Mouse (Mus musculus) hindbrain, embryonic 15.5 days (tissue): ENCODE measurements at regions not wholly inside any gene's neighbourhood (a gene's known extent, or its start where the extent isn't known, plus 50 kb on each side); places are given as distances from the start of the nearest gene placed in this dataset.
A peak's percentile ranks its signal among the peaks of the same experiment; 100 is the strongest.

Source experiments
- ATAC-seq: fragments of 200-750 bp; cut with Nextera tagmentation; 2 replicates; pipeline ENCODE4 v1.8.0; 2017; ENCODE audit warnings: low read depth, moderate number of reproducible peaks, moderate TSS enrichment; ENCODE audit not compliant: low FRiP score
- H3K27ac ChIP-seq: fragments of 300-500 bp; sonication (generic); replicated peaks from 2 replicates; pipeline ENCODE4 v1.5.1; 2015; ENCODE audit warnings: mild to moderate bottlenecking, inconsistent platforms
- H3K27me3 ChIP-seq: fragments of 300-500 bp; sonication (generic); 2 replicates; pipeline ENCODE4 v1.6.1; 2015; ENCODE audit warnings: control low read depth, inconsistent platforms
- H3K36me3 ChIP-seq: fragments of 300-500 bp; sonication (generic); 2 replicates; pipeline ENCODE4 v1.6.1; 2015; ENCODE audit warnings: control low read depth, inconsistent platforms
- H3K4me1 ChIP-seq: fragments of 300-500 bp; sonication (generic); replicated peaks from 2 replicates; pipeline ENCODE4 v1.6.1; 2015; ENCODE audit warnings: control low read depth, inconsistent platforms
- H3K4me2 ChIP-seq: fragments of 300-500 bp; sonication (generic); 2 replicates; pipeline ENCODE4 v1.6.1; 2015; ENCODE audit warnings: moderate library complexity, mild to moderate bottlenecking, inconsistent platforms
- H3K4me3 ChIP-seq: fragments of 300-500 bp; sonication (generic); 2 replicates; pipeline ENCODE4 v1.5.1; 2015; ENCODE audit warnings: mild to moderate bottlenecking, inconsistent platforms
- H3K9ac ChIP-seq: fragments of 300-500 bp; sonication (generic); 2 replicates; pipeline ENCODE4 v1.6.1; 2015; ENCODE audit warnings: inconsistent platforms
- H3K9me3 ChIP-seq: fragments of 300-500 bp; sonication (generic); 2 replicates; pipeline ENCODE4 v1.6.1; 2016; ENCODE audit warnings: control low read depth, inconsistent platforms
- whole genome bisulfite sequencing: fragments of 180-500 bp; shearing (Covaris S2); methylation state at CpG from one replicate; pipeline ENCODE4 v1.1.7; 2015; 5-methylcytosine and 5-hydroxymethylcytosine counted together

- 90% methylated on average over 3 of the region's 3 CpGs for WGBS
- Histone ChIP-seq H3K4me3 (no peak overlapping the region), H3K4me2 (no peak overlapping the region), H3K36me3 (no peaks in the 10 kb centered on the region), H3K9ac (no peak overlapping the region), H3K27ac (no peak overlapping the region), H3K4me1 (peaks cover 14% of the 10 kb centered on the region), H3K9me3 (no peaks in the 10 kb centered on the region), H3K27me3 (no peaks in the 10 kb centered on the region)
- ATAC-seq, result no peak
These were observed 92.2 kb downstream of the Ephb3 start for GRCm38 (mm10) chr16:21296786-21297185.

- WGBS, result 68% methylated on average over 7 of the region's 7 CpGs
- ATAC-seq, result no peak
- H3K27me3 ChIP-seq, result no peaks in the 10 kb centered on the region
These were observed 94.3 kb downstream of the Ephb3 start for GRCm38 (mm10) chr16:21298866-21299265.

DNA sequence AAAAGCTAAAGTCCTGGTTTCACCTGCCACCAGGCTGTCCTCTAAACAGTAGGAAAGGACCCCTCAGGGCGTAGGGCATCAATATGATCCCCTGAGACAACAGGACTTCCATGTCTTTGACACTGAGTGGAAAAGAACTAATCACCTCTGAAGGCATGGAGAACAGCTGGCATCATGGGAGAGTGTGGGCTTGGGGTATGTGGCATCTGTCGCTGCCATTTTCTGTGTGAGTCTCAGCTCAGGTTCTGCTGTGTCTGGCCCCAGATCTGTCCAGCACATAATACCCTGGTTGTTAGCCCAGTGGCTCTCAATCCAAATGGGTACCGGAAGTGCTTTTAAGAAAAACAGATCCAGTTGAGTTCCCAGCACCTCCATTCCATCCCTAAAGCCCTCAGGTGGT, 101.3 kb downstream of the Ephb3 start:
- no peak for ATAC-seq
- Histone ChIP-seq H3K9ac (no peak overlapping the region), H3K4me1 (peaks cover 9% of the 10 kb centered on the region), H3K36me3 (no peaks in the 10 kb centered on the region), H3K9me3 (no peaks in the 10 kb centered on the region), H3K4me3 (no peak overlapping the region), H3K27ac (no peak overlapping the region), H3K27me3 (no peaks in the 10 kb centered on the region), H3K4me2 (no peak overlapping the region)
- 93% methylated on average over 3 of the region's 3 CpGs for WGBS

More at GRCm38 (mm10) chr16:21298866-21299265, 94.3 kb downstream of the Ephb3 start:
- H3K4me1 ChIP-seq, result peaks cover 11% of the 10 kb centered on the region
- H3K4me3 ChIP-seq, result no peak overlapping the region
- no peaks in the 10 kb centered on the region for H3K36me3 ChIP-seq
- H3K9me3 ChIP-seq, result no peaks in the 10 kb centered on the region
- no peak overlapping the region for H3K9ac ChIP-seq
- no peak overlapping the region for H3K27ac ChIP-seq
- H3K4me2 ChIP-seq, result no peak overlapping the region

DNA sequence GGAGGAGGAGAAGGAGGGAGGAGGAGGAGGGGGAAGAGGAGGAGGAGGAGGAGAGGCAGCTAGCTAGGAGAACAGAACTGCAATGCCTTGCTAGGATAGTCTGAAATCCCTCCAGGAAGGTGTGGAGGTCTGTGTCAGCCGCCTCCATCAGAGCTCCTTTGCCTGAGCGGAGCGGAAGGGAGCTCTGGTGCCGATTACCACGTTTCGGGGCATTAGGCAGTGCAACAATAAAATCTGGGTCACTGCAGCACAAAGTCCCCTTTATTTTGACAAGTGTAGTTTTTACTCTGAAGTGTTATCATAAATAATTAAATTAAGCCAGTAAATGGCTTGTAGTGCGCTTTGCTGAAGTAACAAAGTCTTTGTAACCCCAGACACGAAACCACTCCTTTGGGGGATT, 104.0 kb downstream of the Ephb3 start:
- H3K4me3 ChIP-seq, result no peak overlapping the region
- no peak for ATAC-seq
- 72% methylated on average over 8 of the region's 8 CpGs for WGBS
- H3K4me1 ChIP-seq, result peaks cover 17% of the 10 kb centered on the region
- no peak overlapping the region for H3K27ac ChIP-seq
- no peaks in the 10 kb centered on the region for H3K27me3 ChIP-seq
- H3K9me3 ChIP-seq, result no peaks in the 10 kb centered on the region
- no peak overlapping the region for H3K4me2 ChIP-seq
- no peaks in the 10 kb centered on the region for H3K36me3 ChIP-seq
- H3K9ac ChIP-seq, result no peak overlapping the region

- Histone ChIP-seq H3K36me3 (no peaks in the 10 kb centered on the region), H3K4me1 (peaks cover 22% of the 10 kb centered on the region), H3K9ac (peak overlapping the region; percentile 73), H3K9me3 (no peaks in the 10 kb centered on the region), H3K27me3 (no peaks in the 10 kb centered on the region), H3K4me2 (peak overlapping the region; percentile 95), H3K27ac (peak overlapping the region; percentile 84), H3K4me3 (peak overlapping the region; percentile 46)
- WGBS, result 3% methylated on average over 35 of the region's 35 CpGs
- peak; percentile 86 for ATAC-seq
These were observed 106.4 kb downstream of the Ephb3 start for GRCm38 (mm10) chr16:21310636-21311615.

DNA sequence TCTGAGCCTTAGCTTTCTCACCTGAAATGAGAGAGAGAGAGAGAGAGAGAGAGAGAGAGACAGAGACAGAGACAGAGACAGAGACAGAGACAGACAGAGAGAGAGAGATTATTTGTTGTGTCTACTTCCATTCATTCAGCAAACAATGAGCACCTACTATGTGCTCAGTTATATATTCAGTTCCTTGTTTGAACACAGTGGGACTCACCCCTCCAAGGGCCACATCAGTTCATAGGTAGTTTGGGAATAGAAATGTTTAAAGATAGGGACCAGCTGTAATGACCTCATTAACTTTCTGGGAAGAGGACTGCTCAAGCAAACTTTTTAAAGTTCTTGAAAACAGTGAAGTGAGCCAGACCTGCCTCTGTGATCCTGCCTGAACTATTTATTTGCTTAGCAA, 107.2 kb downstream of the Ephb3 start:
- Histone ChIP-seq H3K9ac (no peak overlapping the region), H3K27ac (no peak overlapping the region), H3K4me2 (no peak overlapping the region; the same call in 1 of the 2 replicates), H3K27me3 (no peaks in the 10 kb centered on the region), H3K36me3 (no peaks in the 10 kb centered on the region), H3K9me3 (no peaks in the 10 kb centered on the region), H3K4me3 (no peak overlapping the region), H3K4me1 (peaks cover 22% of the 10 kb centered on the region)
- ATAC-seq, result no peak

DNA sequence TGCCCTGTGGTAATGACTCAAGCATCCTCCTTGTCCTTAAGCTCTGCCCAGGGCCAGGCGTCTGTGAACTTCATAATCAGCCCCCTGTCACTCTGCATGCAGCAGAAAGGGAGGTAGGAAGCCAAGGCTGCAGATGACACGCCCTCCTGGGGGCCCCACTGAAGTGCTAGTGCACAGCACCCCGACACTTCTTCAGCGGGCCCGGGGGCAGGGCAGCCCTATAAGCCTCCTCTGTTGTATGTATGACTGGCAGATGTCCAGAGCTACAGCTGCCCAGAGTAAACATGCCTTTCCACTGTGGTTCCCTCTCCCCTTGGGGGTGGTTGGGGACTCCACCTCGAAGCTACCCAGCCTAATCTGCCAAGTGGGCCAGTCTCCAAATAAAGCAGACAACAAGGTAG, 107.2 kb upstream of the Vps8 start:
- Histone ChIP-seq H3K9ac (no peak overlapping the region), H3K27me3 (no peaks in the 10 kb centered on the region), H3K4me1 (peaks cover 17% of the 10 kb centered on the region), H3K4me3 (no peak overlapping the region), H3K9me3 (no peaks in the 10 kb centered on the region), H3K36me3 (no peaks in the 10 kb centered on the region), H3K27ac (no peak overlapping the region), H3K4me2 (no peak overlapping the region)
- ATAC-seq, result no peak
- 46% methylated on average over 6 of the region's 6 CpGs for WGBS

- H3K9me3 ChIP-seq, result no peaks in the 10 kb centered on the region
- no peak for ATAC-seq
- WGBS, result 76% methylated on average over 7 of the region's 7 CpGs
- H3K27me3 ChIP-seq, result no peaks in the 10 kb centered on the region
- no peak overlapping the region for H3K27ac ChIP-seq
- no peaks in the 10 kb centered on the region for H3K36me3 ChIP-seq
- no peak overlapping the region for H3K4me3 ChIP-seq
- no peak overlapping the region for H3K4me2 ChIP-seq
- peaks cover 7% of the 10 kb centered on the region for H3K4me1 ChIP-seq
- no peak overlapping the region for H3K9ac ChIP-seq
These were observed 104.8 kb upstream of the Vps8 start for GRCm38 (mm10) chr16:21318009-21318639.

- ATAC-seq, result no peak
- Histone ChIP-seq H3K9ac (no peak overlapping the region), H3K4me2 (no peak overlapping the region), H3K4me3 (no peak overlapping the region), H3K4me1 (peaks cover 7% of the 10 kb centered on the region), H3K36me3 (no peaks in the 10 kb centered on the region), H3K9me3 (no peaks in the 10 kb centered on the region), H3K27ac (no peak overlapping the region), H3K27me3 (no peaks in the 10 kb centered on the region)
- WGBS, result 66% methylated on average over 9 of the region's 9 CpGs
These were observed 104.1 kb upstream of the Vps8 start for GRCm38 (mm10) chr16:21318640-21319365.

- H3K27ac ChIP-seq, result no peak overlapping the region
- no peaks in the 10 kb centered on the region for H3K36me3 ChIP-seq
- H3K9me3 ChIP-seq, result no peaks in the 10 kb centered on the region
- no peaks in the 10 kb centered on the region for H3K27me3 ChIP-seq
- peaks cover 7% of the 10 kb centered on the region for H3K4me1 ChIP-seq
- WGBS, result 86% methylated on average over 2 of the region's 2 CpGs
- H3K4me2 ChIP-seq, result no peak overlapping the region
- no peak for ATAC-seq
- H3K9ac ChIP-seq, result no peak overlapping the region
- H3K4me3 ChIP-seq, result no peak overlapping the region
These were observed 102.6 kb upstream of the Vps8 start for GRCm38 (mm10) chr16:21320284-21320683.

DNA sequence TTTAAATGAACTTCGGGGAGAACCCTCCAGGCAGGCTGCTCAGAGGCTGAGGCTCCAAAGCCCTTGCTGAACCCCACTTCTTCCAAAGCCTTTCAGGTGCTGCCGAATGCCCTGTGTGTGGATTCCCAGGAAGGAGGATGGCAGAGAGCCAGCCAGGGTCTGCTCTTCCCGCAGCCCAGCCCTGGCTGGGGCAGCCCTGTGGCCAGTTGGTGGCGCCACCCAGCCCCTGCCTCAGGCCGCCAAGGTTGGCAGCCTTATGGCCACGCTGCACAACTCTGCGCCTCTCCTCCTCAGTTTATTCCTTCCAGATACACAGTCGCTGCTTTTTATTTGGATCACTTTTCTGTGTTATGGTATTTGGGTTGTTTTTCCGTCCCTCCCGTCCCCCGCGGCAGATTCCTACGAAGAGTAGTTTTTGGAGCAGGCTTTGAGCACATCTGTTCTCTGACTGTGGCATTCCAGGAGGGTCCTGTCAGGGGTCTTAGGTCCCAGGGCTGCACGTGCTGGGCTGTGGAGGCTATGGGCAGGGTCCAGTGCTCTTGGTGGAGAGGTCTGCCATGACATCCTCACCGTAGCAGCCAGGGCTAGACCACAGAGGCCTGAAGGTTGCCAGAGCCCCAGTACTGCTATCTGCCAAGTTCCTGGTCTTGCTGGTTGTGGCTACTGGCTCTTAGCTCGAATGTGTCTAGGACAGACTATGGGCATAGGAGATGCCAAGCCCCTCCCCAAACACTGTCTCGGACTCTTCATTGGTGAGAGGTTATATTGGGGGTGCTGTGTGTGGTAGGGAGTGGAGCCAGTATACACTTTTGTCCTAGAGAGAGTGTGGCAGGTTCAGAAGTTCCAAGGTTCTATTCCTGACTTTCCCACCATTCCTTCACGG, 101.5 kb upstream of the Vps8 start:
- H3K4me3 ChIP-seq, result no peak overlapping the region
- H3K4me1 ChIP-seq, result 0 out of 2 replicates have a peak, but pooled peaks cover 2% of the 10 kb centered on the region
- no peak for ATAC-seq
- no peak overlapping the region for H3K27ac ChIP-seq
- H3K4me2 ChIP-seq, result no peak overlapping the region
- H3K27me3 ChIP-seq, result no peaks in the 10 kb centered on the region
- no peaks in the 10 kb centered on the region for H3K9me3 ChIP-seq
- no peaks in the 10 kb centered on the region for H3K36me3 ChIP-seq
- 57% methylated on average over 18 of the region's 18 CpGs for WGBS
- H3K9ac ChIP-seq, result no peak overlapping the region
